Mouse (Mus musculus): Measurements from ENCODE around the gene Itgal. TPM values are rescaled to one million over a fixed set of nuclear protein-coding genes. Genes with fewer than 3 reads are reported as not detected.

The Itgal gene
- polyA plus RNA-seq, 1 experiment from 2014 or later, result 3.8 TPM

GRCm38 (mm10) chr7:127273925-127274789 lies 21.9 kb upstream of the Itgal start, which contains the start of gene Sephs2:
Gene Sephs2, minus strand, starts transcription at chr7:127274055.
- Histone ChIP-seq H3K27me3 (replicated peaks; ENCODE audit: insufficient read depth, low read length) (no peaks in the 10 kb centered on the region), H3K27ac (ENCODE audit: low read length) (peak within 1 kb of the TSS; percentile 89), H3K4me3 (ENCODE audit: low read depth, low read length) (peak within 1 kb of the TSS; percentile 70), H3K9me3 (ENCODE audit: low read length) (no peaks in the 10 kb centered on the region), H3K4me2 (replicated peaks; ENCODE audit: low read depth, low read length) (peak within 1 kb of the TSS; percentile 73), H3K4me1 (ENCODE audit: insufficient read depth, low read depth, low read length) (peaks cover 8% of the 10 kb centered on the region), H3K9ac (replicated peaks; ENCODE audit: low read depth) (peak within 1 kb of the TSS; percentile 73), H3K36me3 (ENCODE audit: insufficient read depth, low read length) (no peaks in the 10 kb centered on the region)
- no peak; the same call in 1 of the 2 replicates for TF ChIP-seq EP300 (IDR thresholded peaks at IDR 0.05)
- no peak for TF ChIP-seq CTCF (IDR thresholded peaks at IDR 0.05)
- 1% methylated on average over 39 of the region's 39 CpGs for WGBS
- DNase-seq (ENCODE audit: low spot score) (peak; percentile 95), ATAC-seq (peak; percentile 92)

- Histone ChIP-seq H3K4me2 (replicated peaks; ENCODE audit: low read depth, low read length) (no peak overlapping the region), H3K9ac (replicated peaks; ENCODE audit: low read depth) (no peak overlapping the region), H3K27me3 (replicated peaks; ENCODE audit: insufficient read depth, low read length) (no peaks in the 10 kb centered on the region), H3K36me3 (ENCODE audit: insufficient read depth, low read length) (no peaks in the 10 kb centered on the region), H3K4me1 (ENCODE audit: insufficient read depth, low read depth, low read length) (peaks cover 8% of the 10 kb centered on the region), H3K27ac (ENCODE audit: low read length) (no peak overlapping the region), H3K4me3 (ENCODE audit: low read depth, low read length) (no peak overlapping the region), H3K9me3 (ENCODE audit: low read length) (no peaks in the 10 kb centered on the region)
- 43% methylated on average over 5 of the region's 5 CpGs for WGBS
- ATAC-seq (peak; percentile 18; the same call in 1 of the 2 replicates), DNase-seq (ENCODE audit: low spot score) (peak; percentile 66)
- TF ChIP-seq CTCF (IDR thresholded peaks at IDR 0.05), result no peak
- 0 out of 2 replicates have a peak, but pooled peaks have one; percentile 13 for TF ChIP-seq EP300 (IDR thresholded peaks at IDR 0.05)
These were observed 19.5 kb upstream of the Itgal start for GRCm38 (mm10) chr7:127276519-127276961.

DNA sequence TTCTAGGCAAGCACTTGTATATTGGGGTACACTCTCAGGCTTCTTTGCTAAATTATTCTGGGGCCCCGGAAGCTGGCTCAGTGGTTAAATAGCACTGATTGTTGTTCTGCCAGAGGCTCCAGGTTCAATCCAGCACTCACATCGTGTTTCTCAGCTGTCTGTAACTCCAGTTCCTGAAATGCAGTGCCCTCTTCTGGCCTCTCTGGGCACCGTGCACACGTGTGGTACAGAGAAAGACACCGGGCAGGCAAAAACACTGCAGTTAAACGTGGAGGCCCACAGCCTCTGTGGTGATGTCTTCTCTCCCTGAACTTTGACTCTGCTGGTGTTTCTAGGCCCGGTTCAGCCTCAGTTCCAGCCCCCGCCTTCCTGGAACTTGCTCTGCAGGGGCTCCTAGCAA lies 17.7 kb upstream of the Itgal start:
- H3K9me3 ChIP-seq (ENCODE audit: low read length), result no peaks in the 10 kb centered on the region
- no peak overlapping the region for H3K27ac ChIP-seq (ENCODE audit: low read length)
- no peaks in the 10 kb centered on the region; the same call in 1 of the 2 replicates for H3K4me1 ChIP-seq (ENCODE audit: insufficient read depth, low read depth, low read length)
- peak; percentile 80 for TF ChIP-seq CTCF (IDR thresholded peaks at IDR 0.05)
- no peak for TF ChIP-seq EP300 (IDR thresholded peaks at IDR 0.05)
- H3K36me3 ChIP-seq (ENCODE audit: insufficient read depth, low read length), result no peaks in the 10 kb centered on the region
- H3K4me3 ChIP-seq (ENCODE audit: low read depth, low read length), result no peak overlapping the region
- no peak overlapping the region for H3K9ac ChIP-seq (replicated peaks; ENCODE audit: low read depth)
- WGBS, result 22% methylated on average over 8 of the region's 8 CpGs
- no peaks in the 10 kb centered on the region for H3K27me3 ChIP-seq (replicated peaks; ENCODE audit: insufficient read depth, low read length)
- peak; percentile 33 for ATAC-seq
- peak; percentile 81 for DNase-seq (ENCODE audit: low spot score)
- no peak overlapping the region for H3K4me2 ChIP-seq (replicated peaks; ENCODE audit: low read depth, low read length)

DNA sequence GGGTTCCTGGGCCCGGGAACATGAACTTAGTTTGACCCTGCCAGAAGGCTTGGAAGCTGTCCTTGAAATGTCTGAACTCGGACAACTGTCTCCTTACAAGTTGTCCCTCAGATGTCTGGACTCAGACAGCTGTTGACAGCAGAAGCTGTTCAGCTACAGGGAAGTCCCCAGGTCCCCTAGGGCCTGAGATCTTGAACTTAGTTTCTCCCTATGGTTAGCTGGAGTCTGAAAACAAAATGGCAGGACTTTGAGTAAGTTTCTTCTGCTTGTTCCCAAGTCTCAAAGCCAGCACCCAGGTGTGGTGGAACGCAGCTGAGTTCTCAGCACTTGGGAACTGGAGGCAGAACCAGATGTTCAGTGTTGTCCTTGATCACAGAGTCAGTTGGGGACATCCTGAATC lies 16.0 kb upstream of the Itgal start:
- ATAC-seq (no peak), DNase-seq (ENCODE audit: low spot score) (no peak)
- 47% methylated on average over 3 of the region's 3 CpGs for WGBS
- no peaks in the 10 kb centered on the region for H3K36me3 ChIP-seq (ENCODE audit: insufficient read depth, low read length)
- no peak overlapping the region for H3K4me3 ChIP-seq (ENCODE audit: low read depth, low read length)
- no peaks in the 10 kb centered on the region for H3K4me1 ChIP-seq (ENCODE audit: insufficient read depth, low read depth, low read length)
- H3K27ac ChIP-seq (ENCODE audit: low read length), result no peak overlapping the region
- H3K4me2 ChIP-seq (replicated peaks; ENCODE audit: low read depth, low read length), result no peak overlapping the region
- no peaks in the 10 kb centered on the region for H3K9me3 ChIP-seq (ENCODE audit: low read length)
- no peaks in the 10 kb centered on the region for H3K27me3 ChIP-seq (replicated peaks; ENCODE audit: insufficient read depth, low read length)
- TF ChIP-seq EP300 (IDR thresholded peaks at IDR 0.05), result no peak
- TF ChIP-seq CTCF (IDR thresholded peaks at IDR 0.05), result no peak
- no peak overlapping the region for H3K9ac ChIP-seq (replicated peaks; ENCODE audit: low read depth)

DNA sequence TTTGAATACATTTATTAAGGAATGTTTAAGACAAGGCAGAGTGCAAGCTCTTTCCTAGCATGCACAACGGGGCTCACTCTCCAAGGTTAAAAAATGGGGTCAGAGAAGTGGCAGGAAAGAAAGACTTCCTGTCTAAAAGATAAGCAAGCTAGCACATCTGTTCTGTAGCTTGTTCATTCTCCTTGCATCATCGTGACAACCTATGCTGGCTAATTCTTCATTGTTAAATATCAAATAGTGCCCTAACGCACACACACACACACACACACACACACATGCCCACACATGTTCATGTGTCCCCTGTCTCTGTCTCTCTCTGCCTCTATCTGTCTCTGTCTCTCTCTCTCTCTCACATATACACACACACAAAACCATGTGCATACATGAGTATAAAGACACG lies 14.9 kb upstream of the Itgal start:
- Histone ChIP-seq H3K4me1 (ENCODE audit: insufficient read depth, low read depth, low read length) (no peaks in the 10 kb centered on the region), H3K27ac (ENCODE audit: low read length) (no peak overlapping the region), H3K36me3 (ENCODE audit: insufficient read depth, low read length) (no peaks in the 10 kb centered on the region), H3K4me2 (replicated peaks; ENCODE audit: low read depth, low read length) (no peak overlapping the region), H3K9me3 (ENCODE audit: low read length) (no peaks in the 10 kb centered on the region), H3K4me3 (ENCODE audit: low read depth, low read length) (no peak overlapping the region), H3K27me3 (replicated peaks; ENCODE audit: insufficient read depth, low read length) (no peaks in the 10 kb centered on the region), H3K9ac (replicated peaks; ENCODE audit: low read depth) (no peak overlapping the region)
- DNase-seq (ENCODE audit: low spot score), result no peak
- TF ChIP-seq EP300 (IDR thresholded peaks at IDR 0.05), result no peak
- TF ChIP-seq CTCF (IDR thresholded peaks at IDR 0.05), result no peak
- ATAC-seq, result no peak
- 33% methylated on average over 4 of the region's 4 CpGs for WGBS

DNA sequence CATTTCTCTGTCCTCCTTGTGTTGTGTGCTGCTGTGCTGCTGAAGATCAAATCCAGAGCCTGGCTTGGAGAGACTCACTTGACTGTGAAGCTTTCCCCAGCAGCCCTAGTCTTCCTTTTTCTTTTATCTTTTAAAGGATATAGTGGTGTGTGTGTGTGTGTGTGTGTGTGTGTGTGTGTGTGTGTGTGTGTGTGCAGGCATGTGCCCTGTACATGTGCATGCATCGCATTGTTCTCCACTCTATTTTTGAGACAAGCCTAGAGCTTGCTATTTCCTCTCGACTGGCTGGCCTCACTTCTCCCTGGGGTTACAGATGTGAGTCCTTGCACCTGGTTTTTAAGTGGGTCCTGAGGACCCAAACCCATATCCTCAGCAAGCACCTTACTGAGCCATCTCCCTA lies 13.9 kb upstream of the Itgal start:
- DNase-seq (ENCODE audit: low spot score) (no peak), ATAC-seq (no peak)
- Histone ChIP-seq H3K36me3 (ENCODE audit: insufficient read depth, low read length) (no peaks in the 10 kb centered on the region), H3K4me2 (replicated peaks; ENCODE audit: low read depth, low read length) (no peak overlapping the region), H3K27me3 (replicated peaks; ENCODE audit: insufficient read depth, low read length) (no peaks in the 10 kb centered on the region), H3K9ac (replicated peaks; ENCODE audit: low read depth) (no peak overlapping the region), H3K4me1 (ENCODE audit: insufficient read depth, low read depth, low read length) (no peaks in the 10 kb centered on the region), H3K4me3 (ENCODE audit: low read depth, low read length) (no peak overlapping the region), H3K9me3 (ENCODE audit: low read length) (no peaks in the 10 kb centered on the region), H3K27ac (ENCODE audit: low read length) (no peak overlapping the region)
- TF ChIP-seq EP300 (IDR thresholded peaks at IDR 0.05), result no peak
- TF ChIP-seq CTCF (IDR thresholded peaks at IDR 0.05), result no peak
- 69% methylated on average over 2 of the region's 2 CpGs for WGBS

All from lung, postnatal 0 days (tissue).